ENCODE assay signal across 17 mouse cellular contexts in genomic region chr10:24627262-24627661, GRCm38 (mm10). TPM values are rescaled to one million over a fixed set of nuclear protein-coding genes. Genes with fewer than 3 reads are reported as not detected.
DNase-seq lines count a peak whose midpoint lies in the region; ATAC-seq and TF ChIP-seq lines count a peak whose summit lies in the region.
"Had no signal": no experiment of that assay in that cellular context is flagged by ENCODE, and none has a peak within 500 bp of the region (broad histone marks: within the 10 kb centered on the region; RNA-seq: fewer than 3 reads in every experiment).

No protein-coding gene starts in this region.

- TF ChIP-seq EP300 in lung, postnatal 0 days (IDR thresholded peaks at IDR 0.05), result no peak

- no peak overlapping the region for H3K27ac ChIP-seq in kidney, postnatal 0 days
- 0 out of 2 replicates have a peak overlapping the region, but pooled peaks have one; percentile 41 for H3K27ac ChIP-seq in lung, embryonic 16.5 days (ENCODE audit: low read length)
- H3K27ac ChIP-seq in lung, postnatal 0 days (ENCODE audit: low read length), result no peak overlapping the region
- no peak overlapping the region for H3K27ac ChIP-seq in limb, embryonic 14.5 days (replicated peaks; ENCODE audit: low read depth, low read length)
- no peak overlapping the region for H3K27ac ChIP-seq in intestine, postnatal 0 days (ENCODE audit: low read depth, low read length)
- H3K27ac ChIP-seq: embryonic facial prominence, embryonic 10.5 days; forebrain, embryonic 13.5 days; heart, embryonic 13.5 days had no signal

- 70% methylated on average over 12 of the region's 12 CpGs for WGBS in kidney, postnatal 0 days
- WGBS in lung, embryonic 16.5 days, result 62% methylated on average over 12 of the region's 12 CpGs
- 64% methylated on average over 12 of the region's 12 CpGs for WGBS in lung, postnatal 0 days
- WGBS in limb, embryonic 14.5 days, result 48% methylated on average over 12 of the region's 12 CpGs
- WGBS in intestine, postnatal 0 days, result 63% methylated on average over 12 of the region's 12 CpGs

- TF ChIP-seq CTCF in kidney, postnatal 0 days (IDR thresholded peaks at IDR 0.05; ENCODE audit: low read depth), result no peak
- no peak for TF ChIP-seq CTCF in lung, postnatal 0 days (IDR thresholded peaks at IDR 0.05)
- no peak for TF ChIP-seq CTCF in intestine, postnatal 0 days (IDR thresholded peaks at IDR 0.05; ENCODE audit: low read depth)

- TF ChIP-seq POLR2A in limb, embryonic 14.5 days (IDR thresholded peaks at IDR 0.05; ENCODE audit: borderline replicate concordance, extremely low read depth, insufficient read depth, insufficient read length), result no peak

- H3K9me3 ChIP-seq in kidney, postnatal 0 days (replicated peaks; ENCODE audit: low read length), result no peaks in the 10 kb centered on the region
- no peaks in the 10 kb centered on the region for H3K9me3 ChIP-seq in lung, embryonic 16.5 days (ENCODE audit: control insufficient read depth, low read length)
- H3K9me3 ChIP-seq in lung, postnatal 0 days (ENCODE audit: low read length), result no peaks in the 10 kb centered on the region
- H3K9me3 ChIP-seq in limb, embryonic 14.5 days (ENCODE audit: control insufficient read depth, low read length), result no peaks in the 10 kb centered on the region
- H3K9me3 ChIP-seq in intestine, postnatal 0 days (ENCODE audit: control insufficient read depth), result no peaks in the 10 kb centered on the region
- H3K9me3 ChIP-seq: embryonic facial prominence, embryonic 10.5 days; forebrain, embryonic 13.5 days; G1E; heart, embryonic 13.5 days had no signal

- no peak overlapping the region for H3K9ac ChIP-seq in kidney, postnatal 0 days (ENCODE audit: low read depth, low read length)
- no peak overlapping the region for H3K9ac ChIP-seq in lung, embryonic 16.5 days (ENCODE audit: low read length)
- no peak overlapping the region for H3K9ac ChIP-seq in lung, postnatal 0 days (replicated peaks; ENCODE audit: low read depth)
- no peak overlapping the region for H3K9ac ChIP-seq in limb, embryonic 14.5 days (ENCODE audit: low read depth, low read length, severe bottlenecking)
- H3K9ac ChIP-seq in intestine, postnatal 0 days (ENCODE audit: low read depth, low read length), result no peak overlapping the region; the same call in 1 of the 2 replicates
- H3K9ac ChIP-seq: forebrain, embryonic 13.5 days; forebrain, postnatal 0 days; heart, embryonic 13.5 days had no signal

- H3K4me1 ChIP-seq in kidney, postnatal 0 days (replicated peaks; ENCODE audit: insufficient read depth, low read length), result no peaks in the 10 kb centered on the region
- H3K4me1 ChIP-seq in lung, embryonic 16.5 days (replicated peaks; ENCODE audit: control insufficient read depth, insufficient read depth, low read length), result peaks cover 4% of the 10 kb centered on the region; the same call in 1 of the 2 replicates
- H3K4me1 ChIP-seq in lung, postnatal 0 days (ENCODE audit: insufficient read depth, low read depth, low read length), result no peaks in the 10 kb centered on the region
- H3K4me1 ChIP-seq in limb, embryonic 14.5 days (ENCODE audit: control insufficient read depth, insufficient read depth, low read length), result 0 out of 2 replicates have a peak, but pooled peaks cover 5% of the 10 kb centered on the region
- H3K4me1 ChIP-seq in intestine, postnatal 0 days (replicated peaks; ENCODE audit: control insufficient read depth, insufficient read depth, low read length), result no peaks in the 10 kb centered on the region
- H3K4me1 ChIP-seq: embryonic facial prominence, embryonic 10.5 days had no signal

- no peak overlapping the region for H3K4me3 ChIP-seq in kidney, postnatal 0 days (replicated peaks; ENCODE audit: low read depth, low read length)
- H3K4me3 ChIP-seq in lung, embryonic 16.5 days (ENCODE audit: low read length), result no peak overlapping the region
- no peak overlapping the region for H3K4me3 ChIP-seq in lung, postnatal 0 days (ENCODE audit: low read depth, low read length)
- no peak overlapping the region for H3K4me3 ChIP-seq in limb, embryonic 14.5 days (replicated peaks; ENCODE audit: low read length)
- H3K4me3 ChIP-seq in intestine, postnatal 0 days (ENCODE audit: low read depth, low read length), result no peak overlapping the region
- H3K4me3 ChIP-seq: embryonic facial prominence, embryonic 10.5 days; forebrain, embryonic 13.5 days; heart, embryonic 13.5 days had no signal

- no peak for DNase-seq in kidney, postnatal 0 days (ENCODE audit: low spot score)
- DNase-seq in kidney, postnatal 10 days, result no peak
- no peak for DNase-seq in lung, postnatal 0 days (ENCODE audit: low spot score)
- DNase-seq in limb, embryonic 14.5 days (ENCODE audit: low spot score), result no peak
- DNase-seq: adrenal gland, adult 8-10 months; adrenal gland, postnatal 36 days; cerebellum, adult 2 months; cerebellum, postnatal 10 days; forebrain, postnatal 0 days; gastrocnemius, postnatal 14 days; heart, postnatal 36 days had no signal

- H3K27me3 ChIP-seq in kidney, postnatal 0 days (ENCODE audit: insufficient read depth, low read length), result no peaks in the 10 kb centered on the region
- H3K27me3 ChIP-seq in lung, embryonic 16.5 days (ENCODE audit: control insufficient read depth, insufficient read depth, low read depth, low read length), result no peaks in the 10 kb centered on the region
- H3K27me3 ChIP-seq in lung, postnatal 0 days (replicated peaks; ENCODE audit: insufficient read depth, low read length), result no peaks in the 10 kb centered on the region
- no peaks in the 10 kb centered on the region for H3K27me3 ChIP-seq in limb, embryonic 14.5 days (ENCODE audit: control insufficient read depth, insufficient read depth, low read length)
- H3K27me3 ChIP-seq in intestine, postnatal 0 days (replicated peaks; ENCODE audit: control insufficient read depth, insufficient read depth, low read length), result no peaks in the 10 kb centered on the region
- H3K27me3 ChIP-seq: forebrain, embryonic 13.5 days; heart, embryonic 13.5 days had no signal

- H3K36me3 ChIP-seq in kidney, postnatal 0 days (ENCODE audit: insufficient read depth, low read length), result no peaks in the 10 kb centered on the region
- no peaks in the 10 kb centered on the region for H3K36me3 ChIP-seq in lung, embryonic 16.5 days (ENCODE audit: control insufficient read depth, insufficient read depth, low read length)
- no peaks in the 10 kb centered on the region for H3K36me3 ChIP-seq in lung, postnatal 0 days (ENCODE audit: insufficient read depth, low read length)
- H3K36me3 ChIP-seq in limb, embryonic 14.5 days (ENCODE audit: control insufficient read depth, insufficient read depth, low read length), result no peaks in the 10 kb centered on the region
- H3K36me3 ChIP-seq in intestine, postnatal 0 days (ENCODE audit: control insufficient read depth, insufficient read depth), result no peaks in the 10 kb centered on the region
- H3K36me3 ChIP-seq: embryonic facial prominence, embryonic 10.5 days; G1E; heart, embryonic 13.5 days had no signal

- H3K4me2 ChIP-seq in kidney, postnatal 0 days (ENCODE audit: low read length), result no peak overlapping the region
- H3K4me2 ChIP-seq in lung, embryonic 16.5 days (ENCODE audit: low read depth, low read length), result no peak overlapping the region
- no peak overlapping the region for H3K4me2 ChIP-seq in lung, postnatal 0 days (replicated peaks; ENCODE audit: low read depth, low read length)
- H3K4me2 ChIP-seq in limb, embryonic 14.5 days (replicated peaks; ENCODE audit: low read depth, low read length, severe bottlenecking), result no peak overlapping the region
- H3K4me2 ChIP-seq in intestine, postnatal 0 days (replicated peaks; ENCODE audit: low read depth), result no peak overlapping the region
- H3K4me2 ChIP-seq: forebrain, embryonic 13.5 days; heart, embryonic 13.5 days had no signal

- ATAC-seq in kidney, postnatal 0 days (replicated peaks; ENCODE audit: low FRiP score, low read depth), result 0 out of 2 replicates have a peak, but pooled peaks have one; percentile 29
- ATAC-seq in lung, embryonic 16.5 days (ENCODE audit: low read depth), result no peak
- ATAC-seq in lung, postnatal 0 days, result no peak
- ATAC-seq in limb, embryonic 14.5 days (ENCODE audit: low FRiP score, low read depth), result peak; percentile 32; the same call in 1 of the 2 replicates
- no peak for ATAC-seq in intestine, postnatal 0 days
- ATAC-seq: forebrain, embryonic 13.5 days; forebrain, postnatal 0 days had no signal

RNA-seq across cellular contexts. Expression of gene Ccn2, which starts 32.0 kb away (rescaled TPM):
- 14.3 and 18.4 TPM in 2 replicates for polyA plus RNA-seq in kidney, postnatal 0 days (2015; fragmentation: Nextera tagmentation; extraction: Ambion mirVana)
- polyA plus RNA-seq in lung, embryonic 16.5 days (2015; fragmentation: Nextera tagmentation; extraction: Ambion mirVana), result 12.8 and 15.1 TPM in 2 replicates
- polyA plus RNA-seq in lung, postnatal 0 days (2015; fragmentation: Nextera tagmentation; extraction: Ambion mirVana), result 54.8 and 71.1 TPM in 2 replicates
- 103 and 134 TPM in 2 replicates for polyA plus RNA-seq in limb, embryonic 14.5 days (2012; rRNA removed)
- polyA plus RNA-seq in limb, embryonic 14.5 days (2014; fragmentation: Nextera tagmentation; extraction: Ambion mirVana), result 13.5 and 15.8 TPM in 2 replicates
- 7.8 and 10.2 TPM in 2 replicates for polyA plus RNA-seq in intestine, postnatal 0 days (2015; fragmentation: Nextera tagmentation; extraction: Ambion mirVana)
- polyA plus RNA-seq: G1E had no signal

Comparison
In these comparisons a context has a peak if more than half of its experiments do, and no peak if none do; other contexts are left out.
1. ATAC-seq: peak in kidney, postnatal 0 days (single experiment) and limb, embryonic 14.5 days (single experiment); none in lung, embryonic 16.5 days (single experiment), lung, postnatal 0 days (single experiment) and intestine, postnatal 0 days (single experiment).